Mouse (Mus musculus) heart, adult 2 months (tissue): ENCODE data around the gene Zfand4.
"Not testable (repeated sequence)": the region's sequence is repeated elsewhere in the genome, so short reads cannot be mapped to it uniquely, and the experiment has no call there.

ENCODE experiments used
- CTCF ChIP-seq: fragments of 200-600 bp; IDR thresholded peaks from 2 replicates; pipeline ENCODE4 v1.8.1; 2022; ENCODE audit warnings: antibody characterized with exemption, mild to moderate bottlenecking, moderate library complexity
- EP300 ChIP-seq: fragments of 200-500 bp; IDR thresholded peaks from 2 replicates; pipeline ENCODE4 v1.6.1; 2011; ENCODE audit warnings: low read depth, low read length, control low read depth; ENCODE audit not compliant: insufficient read depth
- POLR2A ChIP-seq: fragments of 200-500 bp; IDR thresholded peaks from 2 replicates; pipeline ENCODE4 v1.6.1; 2011; ENCODE audit warnings: mild to moderate bottlenecking, low read depth, low read length, control low read depth; ENCODE audit not compliant: insufficient read depth

- TF ChIP-seq CTCF, EP300, POLR2A: not testable (repeated sequence)
These were observed 92.4 kb downstream of the Zfand4 start for GRCm38 (mm10) chr6:116356311-116356947.
